Mouse (Mus musculus): ENCODE data around the gene Abcc5. TPM values are rescaled to one million over a fixed set of nuclear protein-coding genes. Genes with fewer than 3 reads are reported as not detected.
"Not testable (repeated sequence)": the region's sequence is repeated elsewhere in the genome, so short reads cannot be mapped to it uniquely, and the experiment has no call there.

Gene Abcc5
- polyA plus RNA-seq (2015; fragmentation: Nextera tagmentation; extraction: Ambion mirVana): 55.5 and 60.5 TPM in 2 replicates

- Histone ChIP-seq H3K27me3 (no peaks in the 10 kb centered on the region), H3K9ac (peak within 1 kb of the TSS; percentile 82), H3K27ac (peak within 1 kb of the TSS; percentile 89), H3K4me1 (replicated peaks) (peaks cover 20% of the 10 kb centered on the region), H3K4me2 (peak within 1 kb of the TSS; percentile 74), H3K36me3 (peaks cover 10% of the 10 kb centered on the region), H3K4me3 (peak within 1 kb of the TSS; percentile 89), H3K9me3 (replicated peaks) (no peaks in the 10 kb centered on the region)
- peak; percentile 98 for ATAC-seq (replicated peaks; ENCODE audit: insufficient number of reproducible peaks, insufficient read depth, low FRiP score, low read depth)
- WGBS: under 1% methylated on average over 62 of the region's 62 CpGs
These were observed at the start of gene Abcc5 for GRCm38 (mm10) chr16:20425855-20426598. TSS of gene Abcc5 (minus strand) at chr16:20426394.

GRCm38 (mm10) chr16:20475335-20475734 lies 49.1 kb upstream of the Abcc5 start:
- Histone ChIP-seq H3K4me1 (replicated peaks) (peaks cover 15% of the 10 kb centered on the region), H3K27ac (no peak overlapping the region), H3K9me3 (replicated peaks) (no peaks in the 10 kb centered on the region), H3K4me2 (no peak overlapping the region), H3K4me3 (no peak overlapping the region), H3K9ac (no peak overlapping the region), H3K27me3 (no peaks in the 10 kb centered on the region), H3K36me3 (no peaks in the 10 kb centered on the region)
- 94% methylated on average over 1 of the region's 1 CpGs for WGBS
- no peak for ATAC-seq (replicated peaks; ENCODE audit: insufficient number of reproducible peaks, insufficient read depth, low FRiP score, low read depth)

GRCm38 (mm10) chr16:20474786-20475185 lies 48.6 kb upstream of the Abcc5 start:
- Histone ChIP-seq H3K4me3 (no peak overlapping the region), H3K27me3 (no peaks in the 10 kb centered on the region), H3K36me3 (no peaks in the 10 kb centered on the region), H3K4me1 (replicated peaks) (peaks cover 15% of the 10 kb centered on the region), H3K9me3 (replicated peaks) (no peaks in the 10 kb centered on the region), H3K9ac (no peak overlapping the region), H3K27ac (no peak overlapping the region), H3K4me2 (no peak overlapping the region)
- WGBS: 89% methylated on average over 6 of the region's 6 CpGs
- no peak for ATAC-seq (replicated peaks; ENCODE audit: insufficient number of reproducible peaks, insufficient read depth, low FRiP score, low read depth)

GRCm38 (mm10) chr16:20474211-20474610 lies 48.0 kb upstream of the Abcc5 start:
- Histone ChIP-seq H3K9ac (no peak overlapping the region), H3K4me3 (no peak overlapping the region), H3K27me3 (no peaks in the 10 kb centered on the region), H3K4me1 (replicated peaks) (peaks cover 15% of the 10 kb centered on the region), H3K27ac (no peak overlapping the region), H3K4me2 (no peak overlapping the region), H3K9me3 (replicated peaks) (no peaks in the 10 kb centered on the region), H3K36me3 (no peaks in the 10 kb centered on the region)
- ATAC-seq (replicated peaks; ENCODE audit: insufficient number of reproducible peaks, insufficient read depth, low FRiP score, low read depth): no peak
- 67% methylated on average over 8 of the region's 8 CpGs for WGBS

GRCm38 (mm10) chr16:20473748-20474147 lies 47.6 kb upstream of the Abcc5 start:
- peaks cover 15% of the 10 kb centered on the region for H3K4me1 ChIP-seq (replicated peaks)
- H3K36me3 ChIP-seq: no peaks in the 10 kb centered on the region
- 83% methylated on average over 1 of the region's 1 CpGs for WGBS
- no peak for ATAC-seq (replicated peaks; ENCODE audit: insufficient number of reproducible peaks, insufficient read depth, low FRiP score, low read depth)
- no peak overlapping the region for H3K9ac ChIP-seq
- H3K27me3 ChIP-seq: no peaks in the 10 kb centered on the region
- H3K9me3 ChIP-seq (replicated peaks): no peaks in the 10 kb centered on the region
- H3K4me2 ChIP-seq: no peak overlapping the region
- no peak overlapping the region for H3K27ac ChIP-seq
- no peak overlapping the region for H3K4me3 ChIP-seq

GRCm38 (mm10) chr16:20471686-20472085 lies 45.5 kb upstream of the Abcc5 start:
- no peaks in the 10 kb centered on the region for H3K27me3 ChIP-seq
- H3K4me2 ChIP-seq: no peak overlapping the region
- ATAC-seq (replicated peaks; ENCODE audit: insufficient number of reproducible peaks, insufficient read depth, low FRiP score, low read depth): no peak
- no peak overlapping the region for H3K4me3 ChIP-seq
- no peak overlapping the region for H3K27ac ChIP-seq
- no peaks in the 10 kb centered on the region for H3K9me3 ChIP-seq (replicated peaks)
- 72% methylated on average over 1 of the region's 1 CpGs for WGBS
- H3K9ac ChIP-seq: no peak overlapping the region
- peaks cover 5% of the 10 kb centered on the region; the same call in 1 of the 2 replicates for H3K4me1 ChIP-seq (replicated peaks)
- no peaks in the 10 kb centered on the region for H3K36me3 ChIP-seq

- no peak for ATAC-seq (replicated peaks; ENCODE audit: insufficient number of reproducible peaks, insufficient read depth, low FRiP score, low read depth)
- Histone ChIP-seq H3K9me3 (replicated peaks) (no peaks in the 10 kb centered on the region), H3K4me1 (replicated peaks) (0 out of 2 replicates have a peak, but pooled peaks cover 2% of the 10 kb centered on the region), H3K4me3 (no peak overlapping the region), H3K27me3 (no peaks in the 10 kb centered on the region), H3K9ac (no peak overlapping the region), H3K36me3 (no peaks in the 10 kb centered on the region), H3K27ac (no peak overlapping the region), H3K4me2 (no peak overlapping the region)
- 89% methylated on average over 2 of the region's 2 CpGs for WGBS
These were observed 44.8 kb upstream of the Abcc5 start for GRCm38 (mm10) chr16:20470981-20471380.

- no peaks in the 10 kb centered on the region for H3K36me3 ChIP-seq
- H3K9me3 ChIP-seq (replicated peaks): no peaks in the 10 kb centered on the region
- H3K4me1 ChIP-seq (replicated peaks): no peaks in the 10 kb centered on the region
- no peak overlapping the region for H3K4me2 ChIP-seq
- H3K4me3 ChIP-seq: no peak overlapping the region
- H3K27me3 ChIP-seq: no peaks in the 10 kb centered on the region
- no peak overlapping the region for H3K9ac ChIP-seq
- no peak overlapping the region for H3K27ac ChIP-seq
- no peak for ATAC-seq (replicated peaks; ENCODE audit: insufficient number of reproducible peaks, insufficient read depth, low FRiP score, low read depth)
These were observed 38.5 kb upstream of the Abcc5 start for GRCm38 (mm10) chr16:20464725-20465124.

GRCm38 (mm10) chr16:20458736-20459135 lies 32.5 kb upstream of the Abcc5 start:
- not testable (repeated sequence) for H3K4me2 ChIP-seq; H3K27ac ChIP-seq; H3K4me3 ChIP-seq; H3K27me3 ChIP-seq; ATAC-seq (replicated peaks; ENCODE audit: insufficient number of reproducible peaks, insufficient read depth, low FRiP score, low read depth); H3K9me3 ChIP-seq (replicated peaks); H3K4me1 ChIP-seq (replicated peaks); H3K9ac ChIP-seq; H3K36me3 ChIP-seq
- 84% methylated on average over 5 of the region's 5 CpGs for WGBS

GRCm38 (mm10) chr16:20456106-20456505 lies 29.9 kb upstream of the Abcc5 start:
- no peak for ATAC-seq (replicated peaks; ENCODE audit: insufficient number of reproducible peaks, insufficient read depth, low FRiP score, low read depth)
- H3K27me3 ChIP-seq: no peaks in the 10 kb centered on the region
- WGBS: 8% methylated on average over 1 of the region's 1 CpGs
- no peaks in the 10 kb centered on the region for H3K36me3 ChIP-seq
- H3K27ac ChIP-seq: no peak overlapping the region
- H3K9ac ChIP-seq: no peak overlapping the region
- H3K4me2 ChIP-seq: no peak overlapping the region
- H3K9me3 ChIP-seq (replicated peaks): no peaks in the 10 kb centered on the region
- no peak overlapping the region for H3K4me3 ChIP-seq
- no peaks in the 10 kb centered on the region for H3K4me1 ChIP-seq (replicated peaks)

- Histone ChIP-seq H3K4me1 (replicated peaks) (no peaks in the 10 kb centered on the region), H3K27me3 (no peaks in the 10 kb centered on the region), H3K4me2 (no peak overlapping the region), H3K9me3 (replicated peaks) (no peaks in the 10 kb centered on the region), H3K36me3 (no peaks in the 10 kb centered on the region), H3K9ac (no peak overlapping the region), H3K4me3 (no peak overlapping the region), H3K27ac (no peak overlapping the region)
- no peak for ATAC-seq (replicated peaks; ENCODE audit: insufficient number of reproducible peaks, insufficient read depth, low FRiP score, low read depth)
- 85% methylated on average over 6 of the region's 6 CpGs for WGBS
These were observed 28.0 kb upstream of the Abcc5 start for GRCm38 (mm10) chr16:20454155-20454654.

- 77% methylated on average over 6 of the region's 6 CpGs for WGBS
- no peaks in the 10 kb centered on the region for H3K4me1 ChIP-seq (replicated peaks)
These were observed 25.6 kb upstream of the Abcc5 start for GRCm38 (mm10) chr16:20451774-20452173.

More at GRCm38 (mm10) chr16:20451774-20452173, 25.6 kb upstream of the Abcc5 start:
- H3K4me3 ChIP-seq: no peak overlapping the region
- ATAC-seq (replicated peaks; ENCODE audit: insufficient number of reproducible peaks, insufficient read depth, low FRiP score, low read depth): no peak
- H3K4me2 ChIP-seq: no peak overlapping the region
- H3K36me3 ChIP-seq: no peaks in the 10 kb centered on the region
- H3K27ac ChIP-seq: no peak overlapping the region
- no peaks in the 10 kb centered on the region for H3K9me3 ChIP-seq (replicated peaks)
- no peaks in the 10 kb centered on the region for H3K27me3 ChIP-seq
- H3K9ac ChIP-seq: no peak overlapping the region

Data from heart, embryonic 15.5 days (tissue).